Mouse (Mus musculus): ENCODE measurements around the gene Ykt6. TPM values are rescaled to one million over a fixed set of nuclear protein-coding genes. Genes with fewer than 3 reads are reported as not detected.
A peak's percentile ranks its signal among the peaks of the same experiment; 100 is the strongest.

Ykt6 gene
- total RNA-seq, 2 experiments from 2014 or later: 85.7 to 97.5 TPM

DNA sequence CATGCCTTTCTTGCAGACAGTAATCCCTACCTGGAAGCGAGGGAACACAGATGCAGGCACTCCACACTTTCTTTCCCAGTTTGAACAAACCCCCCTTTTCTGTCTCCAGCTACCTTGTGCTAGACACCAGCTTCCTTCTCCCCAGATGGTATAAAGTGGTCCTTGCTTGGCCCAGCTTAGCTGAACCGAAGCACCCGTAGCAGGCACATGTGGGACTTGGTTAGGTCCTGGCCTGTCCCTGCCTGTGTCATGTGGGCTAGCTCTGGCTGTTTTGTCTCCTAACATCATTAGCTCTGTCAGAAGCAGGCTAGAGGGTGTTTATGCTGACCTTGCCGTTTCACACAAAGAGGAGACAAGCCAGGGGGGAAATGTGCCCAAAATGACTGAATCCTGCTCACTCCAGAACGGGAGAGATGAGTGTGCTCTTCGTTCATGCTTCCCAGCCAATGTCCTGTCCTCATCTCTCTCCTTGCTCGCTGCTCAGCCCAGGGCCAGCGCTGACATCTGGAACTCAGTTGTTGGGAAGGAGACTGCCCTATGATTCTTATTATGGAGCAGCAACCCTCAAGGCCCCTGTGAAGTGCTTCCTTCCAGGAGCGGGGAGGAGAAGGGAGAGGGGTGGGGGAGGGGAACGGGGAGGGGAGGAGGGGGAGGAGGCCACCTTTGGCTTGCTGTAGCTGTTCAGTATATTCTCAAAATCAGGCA, 6.8 kb upstream of the Ykt6 start:
- intact Hi-C loops (cut with DNase I): no loop called here
- DNase-seq: no peak

DNA sequence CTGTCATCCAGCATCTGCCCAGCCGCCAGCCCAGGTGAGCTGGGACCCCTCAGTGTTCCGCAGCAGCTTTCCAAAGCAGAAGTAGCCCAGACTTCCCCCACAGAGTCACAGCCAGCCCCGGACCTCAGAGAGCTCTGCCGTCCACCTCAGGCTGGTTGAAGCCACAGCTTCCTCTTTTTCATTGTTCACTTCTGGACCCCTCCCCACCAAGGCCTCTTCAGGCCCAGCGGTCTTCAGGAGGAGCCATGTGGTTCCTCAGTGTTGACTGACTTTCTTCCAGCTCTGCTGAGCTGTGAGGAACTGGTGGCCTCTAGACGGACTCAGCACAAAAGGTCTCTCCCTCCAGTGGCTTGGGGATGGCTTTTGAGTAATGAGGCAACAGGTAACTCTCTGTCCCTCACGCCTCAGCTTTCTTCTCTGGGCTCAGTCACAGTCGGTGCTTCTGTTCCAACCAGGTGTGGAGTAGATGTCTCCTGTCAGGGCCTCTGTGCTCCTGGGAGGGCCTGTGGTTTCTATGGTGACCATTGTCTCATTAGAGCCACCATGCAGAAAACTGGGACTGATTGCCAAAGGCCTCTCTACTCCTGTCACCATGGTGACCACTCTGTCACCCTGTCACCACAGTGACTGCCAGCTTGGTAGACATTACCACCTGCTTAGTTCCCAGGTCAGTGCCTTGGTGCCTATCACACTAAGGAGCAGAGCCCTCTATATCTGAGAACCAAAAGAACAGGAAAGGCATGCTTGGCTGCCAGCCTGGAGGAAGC, 5.7 kb upstream of the Ykt6 start, which contains the start of gene Gck:
Gck (minus strand) TSS at position 496 of the 767 bp plus-strand sequence.
- DNase-seq: no peak
- intact Hi-C loops (cut with DNase I): no loop called here

DNA sequence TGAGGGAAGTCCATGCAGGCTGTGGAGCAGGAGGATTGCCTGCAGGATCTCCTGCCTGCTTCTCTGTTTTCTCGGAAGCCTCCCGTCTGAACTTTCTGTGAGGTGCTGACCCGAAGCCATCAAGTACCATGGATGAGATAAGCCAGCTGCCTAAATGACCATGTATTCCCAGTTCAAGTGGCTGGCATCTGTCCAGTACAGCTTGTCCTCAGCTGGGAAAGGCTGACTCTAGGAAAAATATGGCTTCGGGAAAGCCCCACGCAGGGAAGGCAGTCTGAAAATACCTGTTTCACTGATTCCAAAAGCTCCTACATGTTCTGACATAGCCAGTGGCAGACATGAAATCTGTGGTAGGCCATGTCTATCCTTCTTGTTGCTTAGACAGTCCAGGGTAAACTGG, 3.0 kb upstream of the Ykt6 start:
- intact Hi-C loops (cut with DNase I): no loop called here

DNA sequence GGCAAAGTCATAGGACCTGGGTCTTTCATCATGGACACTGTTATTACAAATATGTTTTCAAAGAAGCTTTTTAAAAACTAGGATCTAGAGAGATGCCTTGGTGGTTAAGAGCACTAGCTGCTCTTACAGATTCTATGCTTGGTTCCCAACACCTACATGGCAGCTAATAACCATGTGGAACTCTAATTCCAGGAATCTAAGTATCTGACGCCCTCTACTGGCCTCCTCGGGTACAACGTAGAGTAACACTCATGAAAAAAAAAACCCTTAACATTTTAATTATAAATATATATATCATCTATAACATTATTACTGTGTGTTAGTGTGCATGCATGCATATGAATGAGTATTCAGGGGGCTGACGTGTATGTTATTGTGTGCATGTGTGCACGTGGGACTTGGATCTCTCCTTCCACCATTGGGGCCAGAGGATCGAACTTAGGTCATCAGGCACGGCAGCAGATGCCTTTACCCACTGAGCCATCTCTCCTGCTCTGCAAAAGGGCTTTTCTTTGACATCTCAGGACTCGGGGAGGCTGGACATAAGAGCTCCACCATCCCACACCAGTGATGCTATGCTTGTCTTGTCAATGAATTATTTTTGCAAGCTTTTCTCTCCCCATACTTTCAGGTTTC, 2.2 kb upstream of the Ykt6 start:
- intact Hi-C loops (cut with DNase I): no loop called here
- DNase-seq: peak; percentile 29 to 49

More for the DNA sequence above, 3.0 kb upstream of the Ykt6 start:
- peak; percentile 85 to 86 for DNase-seq

DNA sequence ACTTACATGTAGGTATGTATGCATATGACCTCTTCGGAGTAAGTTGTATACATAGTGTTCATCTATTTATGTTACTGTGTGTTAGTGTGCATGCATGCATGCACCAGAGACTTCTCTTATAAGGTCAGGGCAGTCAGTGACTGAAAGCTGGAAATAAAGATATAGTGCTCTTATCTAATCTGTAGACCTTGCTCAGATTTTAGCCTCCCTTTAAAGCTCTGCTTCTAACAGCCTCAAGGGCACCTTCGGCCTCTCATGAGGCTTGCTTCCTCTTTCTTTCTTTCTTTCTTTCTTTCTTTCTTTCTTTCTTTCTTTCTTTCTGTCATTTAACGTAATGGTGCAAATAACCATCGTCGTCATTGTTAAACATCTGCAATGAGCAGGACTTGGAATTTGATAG, 1.1 kb upstream of the Ykt6 start:
- intact Hi-C loops (cut with DNase I): no loop called here

GRCm38 (mm10) chr11:5954965-5955504, 458 bp upstream of the Ykt6 start:
- no peak for DNase-seq
- intact Hi-C loops (cut with DNase I): no loop called here

More for the DNA sequence above, 1.1 kb upstream of the Ykt6 start:
- no peak for DNase-seq

DNA sequence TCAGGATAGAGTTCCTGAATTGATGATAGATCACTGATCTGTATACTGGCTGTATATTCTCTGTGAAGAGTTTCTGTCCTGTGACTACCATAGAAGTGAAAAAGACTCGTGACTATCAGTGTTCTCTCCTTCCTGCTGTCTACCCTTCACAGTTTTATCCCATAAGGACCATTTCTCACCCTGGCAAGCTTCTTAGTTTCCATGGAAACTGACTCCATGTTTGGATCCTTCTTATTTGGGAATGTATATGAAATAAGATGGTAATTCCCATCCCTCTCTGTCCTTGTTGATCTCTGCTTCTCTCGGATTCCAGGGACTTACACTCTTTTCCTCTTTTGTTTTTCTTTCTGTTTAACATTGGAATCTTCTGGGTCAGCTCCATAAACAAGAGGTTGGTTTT, 4.6 kb downstream of the Ykt6 start:
- intact Hi-C loops (cut with DNase I): no loop called here
- no peak for DNase-seq

- intact Hi-C loops (cut with DNase I): no loop called here
- DNase-seq: no peak
These were observed 10.4 kb downstream of the Ykt6 start for GRCm38 (mm10) chr11:5965865-5966264.

GRCm38 (mm10) chr11:5966751-5967150, 11.3 kb downstream of the Ykt6 start:
- intact Hi-C loops (cut with DNase I): no loop called here
- DNase-seq: no peak

DNA sequence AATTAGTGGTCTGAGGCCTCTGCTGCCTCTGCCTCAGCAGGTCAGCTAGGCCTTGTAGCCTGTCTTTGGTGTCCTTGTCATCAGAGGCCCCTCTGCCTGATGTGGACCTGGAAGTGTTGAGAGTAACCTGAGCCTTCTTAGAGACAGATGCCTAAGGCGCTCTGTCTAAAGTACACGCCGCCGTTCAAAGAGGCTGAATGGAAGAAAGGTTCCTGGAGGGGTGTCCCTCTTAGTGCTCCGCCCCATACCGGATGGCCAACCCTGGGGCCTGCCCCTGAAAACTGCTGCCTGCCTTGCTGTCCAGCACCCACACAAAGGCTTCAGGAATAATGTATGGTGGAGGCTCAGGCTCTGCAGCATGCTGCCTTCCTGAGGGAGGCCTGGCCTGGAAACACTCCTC, 12.7 kb downstream of the Ykt6 start:
- intact Hi-C loops (cut with DNase I): no loop called here
- no peak for DNase-seq

- no peak for DNase-seq
- intact Hi-C loops (cut with DNase I): no loop called here
These were observed 15.7 kb downstream of the Ykt6 start for GRCm38 (mm10) chr11:5971202-5971601.

- DNase-seq: no peak
- intact Hi-C loops (cut with DNase I): no loop called here
These were observed 17.7 kb downstream of the Ykt6 start for GRCm38 (mm10) chr11:5973151-5973550.

GRCm38 (mm10) chr11:5974053-5974452, 18.6 kb downstream of the Ykt6 start:
- no peak for DNase-seq
- intact Hi-C loops (cut with DNase I): no loop called here

DNA sequence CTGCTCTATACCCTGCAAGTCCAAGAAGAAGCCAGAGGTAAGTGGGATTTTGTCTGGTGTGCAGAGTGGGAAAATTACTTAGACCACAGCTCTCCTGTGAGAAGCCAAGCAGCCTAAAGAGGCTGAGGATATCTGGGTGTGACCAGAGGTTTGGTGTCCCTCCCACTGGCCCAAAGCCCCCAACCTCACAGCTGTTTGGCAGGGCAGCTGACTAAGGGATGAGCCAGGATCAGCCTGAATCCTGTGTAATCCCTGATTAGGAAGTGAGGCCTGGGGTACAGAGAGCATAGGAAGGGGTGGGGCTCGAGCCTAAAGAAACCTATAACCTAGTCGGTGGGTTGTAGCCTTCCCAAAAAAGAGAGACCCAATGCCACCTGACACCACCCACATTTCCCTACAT, 19.6 kb downstream of the Ykt6 start:
- no peak for DNase-seq

GRCm38 (mm10) chr11:5976106-5976505, 20.6 kb downstream of the Ykt6 start:
- intact Hi-C loops (cut with DNase I): no loop called here
- DNase-seq: no peak

More for the DNA sequence above, 19.6 kb downstream of the Ykt6 start:
- intact Hi-C loops (cut with DNase I): no loop called here

DNA sequence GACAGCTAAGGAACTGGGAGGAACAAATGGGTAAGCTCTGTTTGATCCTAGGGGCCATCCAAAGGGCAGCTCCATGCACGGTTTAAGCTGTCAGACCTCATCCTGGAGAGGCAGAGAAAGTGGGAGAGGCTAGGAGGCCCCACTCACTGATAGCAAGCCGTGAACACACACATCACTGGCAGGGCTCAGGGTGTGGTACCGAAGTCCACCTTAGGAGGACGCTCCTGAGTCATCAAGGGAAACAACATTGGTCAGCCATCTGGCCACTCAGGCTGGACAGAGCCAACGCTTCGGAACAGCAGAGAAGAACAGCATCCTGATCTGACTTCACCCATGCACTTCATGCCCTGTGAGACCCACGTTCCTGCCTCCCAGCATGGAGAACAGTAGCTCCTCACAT, 23.6 kb downstream of the Ykt6 start:
- intact Hi-C loops (cut with DNase I): no loop called here
- no peak for DNase-seq

DNA sequence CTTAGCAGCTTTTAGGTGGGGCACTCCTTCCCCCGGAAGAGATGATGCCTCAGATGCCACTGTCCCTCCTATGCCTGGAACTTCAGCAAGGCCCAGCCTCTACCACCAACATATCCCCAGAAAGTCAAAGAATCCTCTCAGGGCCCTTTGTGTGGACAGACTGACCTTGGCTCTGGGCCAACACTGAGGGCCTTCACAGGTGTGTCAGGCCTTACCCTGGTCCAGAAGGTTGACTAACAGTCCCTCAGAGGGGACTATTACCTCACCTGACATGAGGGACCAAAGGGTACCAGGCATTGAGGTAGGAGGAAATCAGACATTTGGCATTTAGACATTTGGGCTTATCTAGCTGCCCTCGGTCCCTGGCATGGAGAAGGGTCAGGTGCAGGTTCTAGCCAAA, 24.6 kb downstream of the Ykt6 start:
- DNase-seq: no peak
- intact Hi-C loops (cut with DNase I): no loop called here

DNA sequence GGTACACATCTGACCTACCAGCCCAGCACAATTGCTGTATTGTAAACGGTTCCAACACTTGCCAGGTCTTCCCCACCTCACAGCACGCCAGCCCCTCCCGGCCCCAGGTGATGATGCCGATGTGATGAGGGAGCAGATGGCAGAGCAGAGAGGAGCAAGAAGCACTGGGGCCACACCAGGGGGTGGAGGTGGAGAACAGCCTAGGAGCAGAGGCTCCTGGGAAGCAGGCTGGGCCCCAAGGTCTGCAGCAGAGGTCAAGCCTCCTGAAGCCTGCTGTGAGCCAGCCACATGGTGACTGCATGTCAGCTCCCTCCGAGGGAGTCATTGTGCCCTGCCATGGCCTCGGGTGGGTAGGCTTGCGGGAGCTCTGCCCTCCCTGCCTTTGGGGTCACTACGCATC, 25.1 kb downstream of the Ykt6 start:
- no peak for DNase-seq
- intact Hi-C loops (cut with DNase I): no loop called here

DNA sequence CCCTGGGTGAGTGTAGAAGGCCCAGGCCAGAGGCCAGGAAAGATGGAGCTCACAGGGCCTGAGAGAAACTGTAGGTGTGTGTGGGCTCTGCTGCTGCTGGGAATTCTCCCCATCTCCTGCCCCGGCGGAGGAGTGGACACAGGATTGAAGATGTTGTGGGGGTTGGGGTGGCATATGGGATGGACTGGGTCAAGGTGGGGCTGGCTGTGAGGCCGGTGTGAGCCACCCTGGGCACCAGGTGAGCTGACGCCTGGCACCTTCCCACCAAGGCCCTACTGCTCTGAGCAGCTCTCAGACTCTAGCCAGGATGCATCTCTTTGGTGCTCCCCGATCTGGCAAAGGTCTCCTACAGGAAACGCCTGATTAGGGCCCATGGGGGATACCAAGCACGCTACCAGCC, 25.8 kb downstream of the Ykt6 start:
- intact Hi-C loops (cut with DNase I): no loop called here
- no peak for DNase-seq

- intact Hi-C loops (cut with DNase I): no loop called here
- DNase-seq: no peak
These were observed 28.1 kb downstream of the Ykt6 start for GRCm38 (mm10) chr11:5983629-5984028.

DNA sequence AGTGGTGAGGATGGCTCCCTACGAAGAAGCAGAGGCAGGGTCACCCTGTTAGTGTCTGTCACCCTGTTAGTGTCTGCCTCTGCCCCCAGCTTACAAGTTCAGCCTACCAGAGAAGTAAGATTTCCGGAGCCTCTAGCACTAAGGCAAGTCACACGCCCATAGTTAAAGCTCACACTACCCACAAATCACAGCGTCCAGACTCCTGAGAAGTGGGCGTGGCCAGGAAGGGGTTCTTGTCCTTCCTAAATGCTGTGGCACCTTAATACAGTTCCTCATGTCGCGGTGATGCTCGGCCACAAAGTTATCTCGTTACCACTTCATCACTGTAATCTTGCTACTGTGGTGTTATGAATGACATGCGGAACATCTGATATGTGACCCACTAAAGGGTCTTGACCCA, 32.6 kb downstream of the Ykt6 start:
- intact Hi-C loops (cut with DNase I): no loop called here
- DNase-seq: no peak
